Mouse (Mus musculus) testis, adult 2 months (tissue): ENCODE results near the gene Fam131a. TPM values are rescaled to one million over a fixed set of nuclear protein-coding genes. Genes with fewer than 3 reads are reported as not detected.

ENCODE experiments used
- H3K27ac ChIP-seq: fragments of 200-500 bp; 2 replicates; pipeline ENCODE4 v1.5.1; 2012; ENCODE audit warnings: low read depth, low read length; ENCODE audit not compliant: control insufficient read depth, insufficient read depth
- H3K27me3 ChIP-seq: fragments of 200-500 bp; 2 replicates; pipeline ENCODE4 v1.6.1; 2012; ENCODE audit warnings: mild to moderate bottlenecking, low read length, moderate library complexity; ENCODE audit not compliant: control insufficient read depth, insufficient read depth
- H3K36me3 ChIP-seq: fragments of 200-500 bp; 2 replicates; pipeline ENCODE4 v1.6.1; 2012; ENCODE audit warnings: mild to moderate bottlenecking, low read length; ENCODE audit not compliant: control insufficient read depth, insufficient read depth
- H3K4me1 ChIP-seq: fragments of 200-500 bp; 2 replicates; pipeline ENCODE4 v1.6.1; 2012; ENCODE audit warnings: low read length; ENCODE audit not compliant: control insufficient read depth, insufficient read depth
- H3K4me3 ChIP-seq: fragments of 200-500 bp; 2 replicates; pipeline ENCODE4 v1.5.1; 2012; ENCODE audit warnings: low read depth, mild to moderate bottlenecking, low read length, moderate library complexity, mixed read lengths; ENCODE audit not compliant: control insufficient read depth
- CTCF ChIP-seq: fragments of 200-500 bp; IDR thresholded peaks from 2 replicates; pipeline ENCODE4 v1.5.1; 2012; ENCODE audit warnings: low read depth, mild to moderate bottlenecking, inconsistent platforms, low read length, moderate library complexity; ENCODE audit not compliant: control insufficient read depth, insufficient read depth, insufficient replicate concordance
- POLR2A ChIP-seq: fragments of 200-500 bp; IDR thresholded peaks from 2 replicates; pipeline ENCODE4 v1.6.1; 2012; ENCODE audit warnings: low read depth, mild to moderate bottlenecking, inconsistent platforms, low read length, moderate library complexity; ENCODE audit not compliant: control insufficient read depth
- polyA plus RNA-seq: library from polyadenylated mRNA; depleted of rRNA; stranded (reverse); fragments of >200 nt; gene quantifications from 2 replicates; pipeline ENCODE4 v1.2.3, GENCODE M21; 2012

Fam131a gene
- polyA plus RNA-seq, 1 experiment = 102 TPM

DNA sequence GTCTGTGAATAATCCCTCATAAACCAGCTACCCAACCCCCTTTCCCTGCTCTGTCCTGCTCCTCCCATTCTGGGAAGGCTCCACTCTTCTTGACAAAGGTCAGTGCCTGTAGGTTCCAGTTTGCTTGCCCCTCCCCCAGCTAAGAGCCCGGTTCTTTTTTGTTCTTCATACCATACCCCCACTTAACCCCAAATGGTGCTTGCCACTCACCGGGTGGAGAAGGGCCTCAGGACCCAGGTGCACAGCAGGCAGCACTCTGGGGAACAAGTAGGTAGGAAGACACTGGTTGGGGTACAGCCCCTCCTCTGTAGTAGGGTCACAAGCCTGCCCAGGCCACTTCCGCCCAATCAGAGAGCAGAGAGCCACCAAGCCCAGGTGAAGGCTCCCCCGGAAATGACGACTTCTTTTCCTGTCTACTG, 37.3 kb downstream of the Fam131a start:
- Histone ChIP-seq H3K36me3 (no peaks in the 10 kb centered on the region), H3K4me1 (peaks cover 5% of the 10 kb centered on the region; the same call in 1 of the 2 replicates), H3K27ac (no peak overlapping the region), H3K4me3 (no peak overlapping the region), H3K27me3 (no peaks in the 10 kb centered on the region; the same call in 1 of the 2 replicates)
- TF ChIP-seq CTCF = no peak
- TF ChIP-seq POLR2A = no peak

DNA sequence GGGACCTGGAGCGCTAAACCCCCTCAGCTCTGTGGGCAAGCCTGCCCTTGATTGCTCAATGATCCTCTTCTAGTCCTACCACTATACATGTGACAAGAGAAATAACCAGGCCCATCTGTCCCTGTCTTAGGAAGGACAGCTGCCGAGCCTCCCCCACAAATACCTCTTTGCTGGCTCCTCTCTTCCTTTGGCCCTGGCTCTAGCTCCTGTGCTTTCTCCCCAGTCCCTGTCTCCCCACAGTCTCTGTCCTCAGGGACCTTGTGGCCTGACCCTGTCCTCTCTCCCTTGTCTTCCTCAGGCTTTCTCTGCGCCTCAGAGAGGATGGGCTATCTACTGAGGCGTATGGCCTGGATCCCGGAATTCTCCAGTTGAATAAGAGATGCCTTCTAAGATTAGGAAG, 38.6 kb downstream of the Fam131a start:
- H3K27me3 ChIP-seq = no peaks in the 10 kb centered on the region; the same call in 1 of the 2 replicates
- H3K27ac ChIP-seq = no peak overlapping the region
- peaks cover 5% of the 10 kb centered on the region; the same call in 1 of the 2 replicates for H3K4me1 ChIP-seq

DNA sequence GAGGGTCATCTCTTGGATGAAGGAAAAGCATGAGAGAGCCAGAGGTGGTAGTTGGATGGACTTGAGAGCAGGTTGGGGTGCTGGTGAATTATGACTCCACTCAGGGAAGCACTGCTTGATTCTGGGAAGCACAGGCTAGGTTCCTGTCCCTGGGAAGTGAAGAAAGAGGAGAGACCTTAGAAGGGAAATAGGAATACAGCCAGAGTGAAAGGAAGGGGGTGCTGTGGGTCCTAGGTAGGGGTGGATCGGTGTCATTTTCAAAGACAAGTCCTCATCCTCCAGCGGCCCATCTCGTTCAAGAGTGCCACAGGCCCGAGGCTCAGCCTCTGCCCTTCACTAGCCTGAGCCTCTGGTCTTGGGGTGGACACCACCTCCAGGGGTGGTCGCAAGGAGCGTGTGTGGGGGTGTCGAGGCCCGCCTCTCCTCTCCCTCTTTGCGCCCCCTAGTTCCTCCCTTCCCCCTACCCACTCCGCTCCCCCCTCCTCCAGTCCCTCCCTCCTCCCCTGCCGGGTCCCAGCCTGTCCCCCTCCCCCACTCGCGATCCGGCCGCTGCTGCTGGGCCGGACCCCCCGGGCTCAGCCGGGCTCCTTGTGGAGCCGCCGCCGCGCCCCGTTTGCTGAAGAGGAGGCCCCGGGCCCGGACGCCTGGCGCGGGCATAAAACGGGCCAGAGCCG, 39.3 kb downstream of the Fam131a start:
- peaks cover 5% of the 10 kb centered on the region; the same call in 1 of the 2 replicates for H3K4me1 ChIP-seq
- no peaks in the 10 kb centered on the region for H3K36me3 ChIP-seq
- TF ChIP-seq POLR2A = no peak
- no peak for TF ChIP-seq CTCF
- H3K27me3 ChIP-seq = no peaks in the 10 kb centered on the region; the same call in 1 of the 2 replicates
- H3K4me3 ChIP-seq = no peak overlapping the region; the same call in 1 of the 2 replicates
- no peak overlapping the region for H3K27ac ChIP-seq

More for the DNA sequence above, 38.6 kb downstream of the Fam131a start:
- no peak overlapping the region for H3K4me3 ChIP-seq
- H3K36me3 ChIP-seq = no peaks in the 10 kb centered on the region
- TF ChIP-seq CTCF = no peak
- no peak for TF ChIP-seq POLR2A

DNA sequence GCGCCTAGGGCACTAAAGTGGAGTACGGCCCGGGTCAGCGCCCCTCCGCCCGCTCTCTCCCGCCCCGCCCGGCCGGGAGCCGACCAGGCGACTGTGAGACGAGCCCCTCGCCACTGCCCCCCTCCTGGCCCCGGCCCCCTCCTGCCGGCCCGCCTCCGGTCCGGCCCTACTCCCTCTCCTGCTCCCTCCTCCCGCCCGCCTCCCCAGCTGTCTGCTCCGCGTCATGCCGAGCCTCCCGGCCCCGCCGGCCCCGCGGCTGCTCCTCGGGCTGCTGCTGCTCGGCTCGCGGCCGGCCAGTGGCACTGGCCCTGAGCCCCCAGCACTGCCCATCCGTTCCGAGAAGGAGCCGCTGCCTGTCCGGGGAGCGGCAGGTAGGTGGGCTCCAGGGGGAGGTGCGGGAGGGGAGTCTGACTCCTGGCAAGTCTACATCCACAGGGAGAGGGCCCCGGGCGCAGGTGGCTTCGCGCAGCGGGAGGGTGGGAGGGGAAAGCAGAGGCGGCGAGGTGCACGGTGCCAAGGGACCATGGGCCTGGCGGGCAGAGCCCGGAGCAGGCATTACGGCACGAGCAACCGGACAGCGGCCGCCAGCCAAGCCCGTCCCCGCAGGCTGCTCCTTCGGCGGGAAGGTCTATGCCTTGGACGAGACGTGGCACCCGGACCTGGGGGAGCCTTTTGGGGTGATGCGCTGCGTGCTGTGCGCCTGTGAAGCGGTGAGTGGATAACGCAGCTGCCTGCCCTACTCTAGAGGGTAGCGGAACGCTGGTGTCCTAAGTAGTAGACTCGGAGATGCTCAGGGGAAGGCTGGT, 40.1 kb downstream of the Fam131a start, which contains the start of gene Chrd:
Gene Chrd, plus strand, starts transcription at position 203 of the 806 bp plus-strand sequence.
- Histone ChIP-seq H3K27me3 (no peaks in the 10 kb centered on the region; the same call in 1 of the 2 replicates), H3K27ac (no peak within 1 kb of the TSS), H3K36me3 (no peaks in the 10 kb centered on the region), H3K4me3 (peak within 1 kb of the TSS; percentile 26), H3K4me1 (peaks cover 5% of the 10 kb centered on the region; the same call in 1 of the 2 replicates)
- TF ChIP-seq CTCF (no peak), POLR2A (no peak)

DNA sequence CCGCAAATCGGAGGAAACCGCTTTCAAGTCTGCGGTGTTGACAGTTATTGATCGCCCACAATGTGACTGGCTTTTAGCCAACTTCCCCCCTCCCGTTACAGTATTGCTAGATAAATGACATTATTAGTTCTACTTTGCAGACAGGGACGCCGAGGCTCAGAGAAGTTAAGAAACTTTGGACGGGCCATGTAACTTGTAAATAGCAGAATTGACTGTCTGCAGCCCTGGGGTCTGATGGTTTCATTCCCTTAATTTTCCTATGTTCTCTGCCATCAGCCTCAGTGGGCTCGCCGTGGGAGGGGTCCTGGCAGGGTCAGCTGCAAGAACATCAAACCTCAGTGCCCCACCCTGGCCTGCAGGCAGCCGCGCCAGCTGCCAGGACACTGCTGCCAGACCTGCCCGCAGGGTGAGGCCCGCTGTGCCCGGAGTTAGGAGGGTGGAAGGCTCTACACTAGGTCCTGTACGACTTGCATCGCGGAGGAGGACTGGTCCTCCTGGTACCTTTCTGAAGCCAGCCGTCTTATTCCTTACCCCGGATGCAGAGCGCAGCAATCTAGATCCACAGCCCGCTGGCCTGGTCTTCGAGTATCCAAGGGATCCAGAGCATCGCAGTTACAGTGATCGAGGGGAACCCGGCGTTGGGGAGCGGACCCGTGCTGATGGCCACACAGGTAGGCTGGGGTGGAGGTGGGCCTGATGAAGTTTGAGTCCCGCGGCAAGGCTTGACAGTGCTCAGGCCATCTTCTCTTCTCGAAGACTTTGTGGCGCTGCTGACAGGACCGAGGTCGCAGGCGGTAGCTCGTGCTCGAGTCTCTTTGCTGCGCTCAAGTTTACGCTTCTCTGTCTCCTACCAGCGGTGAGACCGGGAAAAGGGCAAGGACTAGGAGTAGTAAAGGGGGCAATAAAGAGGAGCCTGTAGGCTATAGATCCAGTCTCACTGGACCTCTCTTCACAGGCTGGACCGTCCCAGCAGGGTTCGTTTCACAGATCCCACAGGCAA, 41.0 kb downstream of the Fam131a start, which contains the start of gene Thpo:
Gene Thpo, minus strand, starts transcription at position 781 of the 1,000 bp plus-strand sequence.
- H3K4me1 ChIP-seq = peaks cover 5% of the 10 kb centered on the region; the same call in 1 of the 2 replicates
- peak within 1 kb of the TSS; percentile 26 for H3K4me3 ChIP-seq
- H3K36me3 ChIP-seq = no peaks in the 10 kb centered on the region
- no peak within 1 kb of the TSS for H3K27ac ChIP-seq
- no peak for TF ChIP-seq POLR2A
- no peak for TF ChIP-seq CTCF
- H3K27me3 ChIP-seq = no peaks in the 10 kb centered on the region; the same call in 1 of the 2 replicates

DNA sequence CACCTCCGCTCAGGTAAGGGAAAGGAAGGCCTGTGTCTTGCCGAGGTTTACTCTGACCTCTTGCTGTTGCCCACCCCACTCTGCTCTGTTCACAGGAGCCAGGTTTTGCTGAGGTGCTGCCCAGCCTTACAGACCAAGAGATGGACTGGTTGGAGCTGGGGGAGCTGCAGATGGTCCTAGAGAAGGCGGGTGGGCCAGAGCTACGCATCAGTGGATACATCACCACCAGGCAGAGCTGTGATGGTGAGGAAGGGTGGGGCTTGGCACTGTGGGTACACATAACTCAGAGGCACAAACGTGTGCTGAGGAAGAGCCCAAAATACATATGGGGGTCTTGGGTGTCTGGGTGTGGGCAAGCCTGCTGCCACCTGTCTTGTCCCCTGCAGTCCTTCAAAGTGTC, 42.6 kb downstream of the Fam131a start:
- Histone ChIP-seq H3K27ac (no peak overlapping the region), H3K4me3 (no peak overlapping the region), H3K36me3 (no peaks in the 10 kb centered on the region), H3K27me3 (no peaks in the 10 kb centered on the region; the same call in 1 of the 2 replicates), H3K4me1 (peaks cover 5% of the 10 kb centered on the region; the same call in 1 of the 2 replicates)
- no peak for TF ChIP-seq POLR2A
